Mouse (Mus musculus) heart, adult 18-20 months (tissue): ENCODE measurements around the gene Ybx3. TPM values are rescaled to one million over a fixed set of nuclear protein-coding genes. Genes with fewer than 3 reads are reported as not detected.
A peak's percentile ranks its signal among the peaks of the same experiment; 100 is the strongest.

Source experiments
- DNase-seq, 2 experiments: peaks; one replicate each; pipeline ENCODE4 v3.0.0; 2021 to 2022; ENCODE audit warnings: mixed read lengths in 1 of 2
- long read RNA-seq, 2 experiments: library from polyadenylated mRNA; stranded (forward); transcript quantifications; one replicate each; pipeline ENCODE4 v2.0.0; 2021
- total RNA-seq, 2 experiments: library from RNA; stranded (reverse); gene quantifications; 2 replicates each; pipeline ENCODE4 v1.2.3; 2021

Gene Ybx3
- total RNA-seq, result 100 to 1,000 TPM; 209 to 231 TPM
- long read RNA-seq, experiment 1, transcript Ybx3-201 (10 exons, 1,853 nt), result minor isoform, 39 of 323 reads
- long read RNA-seq, experiment 1, transcript Ybx3-202 (9 exons, 1,684 nt), result major isoform, 194 of 323 reads
- long read RNA-seq, experiment 1, partial matches to known transcripts, result 89 of 323 reads
- long read RNA-seq, experiment 1, other reads (novel, unspliced or antisense), result 0 of 323 reads
- long read RNA-seq, experiment 2, transcript Ybx3-201 (10 exons, 1,853 nt), result minor isoform, 19 of 279 reads
- long read RNA-seq, experiment 2, transcript Ybx3-202 (9 exons, 1,684 nt), result major isoform, 140 of 279 reads
- long read RNA-seq, experiment 2, partial matches to known transcripts, result 7 of 279 reads
- long read RNA-seq, experiment 2, other reads (novel, unspliced or antisense), result 112 of 279 reads

DNA sequence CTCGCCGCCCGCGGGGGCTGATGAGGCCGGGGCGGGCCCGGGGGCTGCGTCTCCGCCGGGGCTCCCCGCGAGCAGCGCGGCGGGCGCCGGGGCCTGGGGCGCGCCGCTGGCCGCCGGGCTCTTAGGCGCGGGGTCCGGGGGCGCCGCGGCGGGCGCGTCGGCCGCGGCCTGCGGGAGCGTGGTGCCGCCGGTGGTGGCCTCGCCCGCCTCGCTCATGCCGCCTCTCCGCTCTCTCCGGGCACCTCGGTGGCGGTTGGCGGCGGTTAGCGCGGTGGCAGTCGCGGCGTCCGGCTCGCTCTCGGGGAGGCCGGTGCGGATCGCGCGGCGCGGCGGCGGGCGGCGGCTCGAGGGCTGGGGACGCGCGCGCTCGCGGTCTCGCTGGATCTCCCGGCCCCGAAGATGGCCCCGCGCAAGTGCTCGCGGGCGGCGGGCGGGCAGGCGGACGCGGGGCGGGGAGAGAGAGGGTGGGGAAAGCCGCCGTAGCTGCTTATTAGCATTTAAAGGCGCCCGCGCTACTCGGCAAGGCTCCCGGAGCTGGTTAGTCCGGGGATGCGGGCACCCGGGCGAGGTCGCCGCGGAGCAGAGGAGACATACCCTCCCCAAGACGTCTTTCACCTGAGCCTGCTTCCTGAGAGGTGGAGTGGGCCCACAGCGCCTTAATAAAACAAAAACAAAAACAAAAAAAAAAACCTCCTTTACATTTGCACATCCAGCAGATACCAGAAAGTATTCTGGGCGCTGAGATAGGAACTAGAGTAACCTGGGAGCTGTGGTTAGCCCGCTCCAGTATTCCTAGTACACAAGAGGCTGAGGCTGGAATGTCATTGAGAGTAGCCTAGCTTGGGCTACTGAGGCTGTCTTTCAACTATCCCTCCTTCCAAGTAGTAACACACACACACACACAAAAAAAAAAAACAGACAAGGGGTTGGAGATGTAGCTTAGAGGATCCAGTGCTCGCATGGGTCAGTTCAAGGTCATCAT, at the start of gene Ybx3:
Gene Ybx3, minus strand, starts transcription at position 437 of the 982 bp plus-strand sequence.
- DNase-seq, result peak; percentile 90 to 93

DNA sequence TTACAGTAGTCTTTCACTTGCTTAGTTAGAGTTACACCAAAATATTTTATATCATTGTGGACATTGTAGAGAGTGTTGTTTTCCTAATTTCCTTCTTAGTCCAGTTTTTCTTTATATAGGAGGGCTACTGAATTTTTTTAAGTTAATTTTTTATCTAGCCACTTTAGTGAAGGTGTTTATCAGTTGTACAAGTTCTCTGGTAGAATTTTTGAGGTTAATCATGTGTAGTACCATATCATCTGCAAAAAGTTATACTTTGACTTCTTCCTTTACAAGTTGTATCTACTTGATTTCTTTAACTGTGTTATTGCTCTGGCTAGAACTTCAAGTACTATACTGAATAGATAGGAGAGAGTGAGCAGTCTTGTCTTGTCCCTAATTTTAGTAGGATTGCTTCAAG, 48.4 kb upstream of the Ybx3 start:
- no peak for DNase-seq

DNA sequence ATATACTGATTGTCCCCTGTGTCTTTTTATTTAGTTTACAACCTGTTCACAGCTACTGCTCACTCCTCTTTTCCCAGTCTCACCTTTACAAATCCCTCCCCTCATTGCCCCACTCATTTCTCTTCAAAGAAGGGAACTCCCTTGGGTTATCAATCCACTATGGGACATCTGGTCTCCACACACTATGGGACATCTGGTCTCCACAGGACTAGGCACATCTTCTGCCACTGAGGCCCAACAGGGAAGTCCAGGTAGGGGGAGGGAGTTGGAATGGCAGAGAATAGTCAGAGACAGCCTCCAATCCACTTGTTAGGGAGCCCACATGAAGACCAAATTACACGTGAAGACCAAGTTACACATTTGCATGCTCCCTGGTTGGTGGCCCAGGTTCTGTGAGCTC, 45.8 kb upstream of the Ybx3 start:
- no peak for DNase-seq

DNA sequence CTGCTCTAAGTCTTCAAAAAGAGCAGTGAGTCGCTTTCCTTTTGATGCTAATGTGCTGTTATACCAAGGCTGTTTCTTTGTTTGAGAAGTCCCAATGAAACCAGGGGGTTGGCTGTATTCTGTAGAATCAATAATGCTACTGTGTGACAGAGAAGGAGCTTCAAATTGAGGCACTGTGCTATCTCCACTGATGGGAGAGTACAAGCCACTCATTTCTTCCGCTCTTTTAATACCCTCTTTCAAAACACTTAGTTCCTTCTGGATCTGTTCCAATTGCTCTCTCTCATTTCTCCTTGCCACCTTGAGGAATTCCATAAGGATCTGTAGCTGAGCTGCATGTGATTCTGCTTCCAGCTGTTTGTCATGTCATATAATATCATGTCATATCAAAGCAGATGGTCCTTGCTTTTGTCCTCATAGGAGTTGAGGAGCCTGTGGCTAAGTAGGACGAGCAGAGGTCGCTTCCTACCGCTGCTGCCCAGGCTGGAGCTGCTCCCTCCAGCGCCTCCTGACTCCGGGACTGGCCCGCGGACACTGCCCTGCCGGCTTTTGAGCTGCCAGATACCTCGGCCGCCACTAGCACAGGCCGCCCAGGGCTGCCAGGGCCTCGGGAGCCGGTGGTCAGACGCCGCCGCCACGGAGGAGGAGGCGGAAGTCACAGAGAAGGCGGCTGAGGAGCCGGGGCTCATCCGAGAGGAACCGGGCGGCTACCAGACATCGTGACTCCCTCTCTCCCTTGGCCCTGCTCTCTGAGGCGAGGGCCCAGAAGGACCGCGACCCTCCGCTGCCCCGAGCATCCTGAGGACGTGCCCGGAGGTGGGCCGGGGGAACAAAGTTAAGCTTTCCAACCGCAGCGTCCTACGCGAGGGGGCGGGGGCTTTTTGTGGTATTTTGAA, 45.1 kb upstream of the Ybx3 start:
- DNase-seq, result peak in 1 of 2 experiments; percentile 6

DNA sequence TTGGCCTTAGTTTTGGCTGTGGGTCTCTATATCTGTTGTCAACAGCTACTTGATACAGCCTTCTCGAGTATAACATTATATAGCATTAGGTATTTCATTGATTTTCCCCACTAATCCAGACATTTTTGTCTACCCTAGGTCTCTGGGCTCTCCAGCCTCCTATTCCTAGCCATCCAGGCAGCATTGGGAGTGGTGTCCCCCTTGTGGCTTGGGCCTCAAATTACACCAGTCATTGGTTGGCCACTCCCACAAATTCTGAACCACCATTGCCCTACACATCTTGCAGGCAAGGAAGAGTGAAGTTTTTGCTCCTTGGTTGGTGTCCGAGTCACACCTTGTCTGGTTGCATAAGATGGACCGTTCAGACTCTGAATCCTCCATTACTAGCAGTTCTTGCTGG, 33.3 kb upstream of the Ybx3 start:
- peak; percentile 21 to 47 for DNase-seq

DNA sequence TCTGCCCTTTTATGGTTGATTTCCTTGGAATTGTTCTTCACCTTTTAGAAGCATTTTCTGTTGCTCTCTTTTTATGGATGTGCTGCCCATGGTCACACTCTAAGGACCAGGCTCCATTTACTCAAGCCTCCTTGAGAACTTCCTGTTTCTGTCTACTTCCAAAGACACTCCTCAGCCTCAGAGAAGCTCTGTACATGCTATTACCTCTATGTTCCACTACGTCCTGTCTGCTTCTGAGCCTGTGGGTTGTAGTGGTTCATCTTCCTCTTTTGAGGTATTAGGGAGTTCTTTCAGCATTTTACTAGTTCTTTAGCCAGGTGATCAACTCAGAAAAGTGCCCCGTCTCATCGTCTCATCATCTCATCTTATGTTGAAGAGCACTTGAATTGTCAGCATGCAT, 31.3 kb upstream of the Ybx3 start:
- no peak for DNase-seq

DNA sequence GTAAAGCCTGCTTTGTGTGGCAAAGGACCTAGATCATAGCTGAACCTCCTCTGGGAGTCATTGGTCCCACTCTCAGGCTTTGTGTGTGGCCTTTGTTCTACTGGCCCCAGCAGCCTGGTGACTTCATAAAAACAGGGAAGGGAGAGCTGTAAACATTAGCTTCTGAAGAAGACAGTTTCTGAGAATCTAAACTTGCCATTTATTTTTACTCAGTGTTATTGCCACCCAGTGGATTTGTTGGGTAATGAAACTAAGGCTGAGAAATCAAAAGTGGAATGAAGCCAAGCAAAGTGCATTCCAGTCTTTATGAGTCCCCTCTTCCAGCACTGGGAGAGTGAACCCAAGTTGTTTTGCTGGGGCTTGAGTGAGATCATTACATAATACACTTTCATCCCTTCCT, 30.5 kb upstream of the Ybx3 start:
- peak; percentile 63 to 76 for DNase-seq

DNA sequence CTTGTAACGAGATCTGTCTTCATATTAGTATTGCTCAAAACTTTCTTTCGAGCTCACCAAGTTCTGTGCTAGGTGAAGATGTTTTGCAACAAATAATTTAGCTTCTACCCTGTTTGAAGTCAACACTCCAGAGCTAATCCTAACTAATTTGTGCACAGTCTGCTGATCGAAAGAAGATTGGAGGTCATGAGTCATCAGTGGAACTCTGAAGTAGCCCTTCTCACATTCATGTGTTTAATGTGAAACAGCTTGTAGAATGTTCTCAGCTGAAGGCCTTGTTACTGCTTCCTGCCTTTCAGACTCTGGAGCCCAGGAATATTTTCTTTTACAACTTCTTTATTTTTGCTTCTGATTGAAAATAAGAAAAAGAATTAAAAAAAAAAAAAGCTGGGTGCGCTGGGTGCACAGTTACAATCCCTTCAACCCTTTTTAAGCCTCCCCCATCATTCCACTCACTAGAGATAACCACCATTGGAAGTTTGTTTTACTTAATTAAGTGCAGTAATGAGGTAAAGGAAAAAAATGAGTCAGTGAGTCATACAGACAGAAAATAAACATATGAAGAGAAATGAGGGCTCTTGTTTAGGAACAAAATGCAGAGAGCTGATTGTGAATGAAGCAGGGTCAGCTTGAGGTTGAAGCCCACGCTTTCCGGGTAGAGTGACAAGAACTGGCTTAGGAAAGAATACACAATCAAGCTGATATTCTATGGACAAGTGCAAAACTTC, 23.0 kb upstream of the Ybx3 start:
- DNase-seq, result no peak

DNA sequence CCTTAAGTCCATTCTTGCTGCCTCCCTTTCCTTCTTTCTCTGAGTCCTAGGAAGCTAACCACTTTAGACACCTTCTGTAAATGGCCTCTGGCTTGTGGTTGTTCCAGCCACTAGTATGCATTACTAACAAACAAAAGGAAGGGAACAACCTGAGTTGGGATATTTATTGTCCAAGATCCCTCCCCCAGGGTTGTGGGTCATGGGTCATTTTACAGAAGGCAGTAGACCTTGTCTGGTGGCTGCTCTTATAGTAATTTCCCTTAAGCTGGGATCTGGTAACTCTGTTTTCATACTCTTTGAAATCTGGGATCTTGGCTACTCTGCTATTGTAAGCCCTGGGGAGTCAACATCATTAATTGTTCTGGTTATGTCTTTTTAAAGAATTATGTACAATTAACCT, 18.7 kb upstream of the Ybx3 start:
- DNase-seq, result no peak

DNA sequence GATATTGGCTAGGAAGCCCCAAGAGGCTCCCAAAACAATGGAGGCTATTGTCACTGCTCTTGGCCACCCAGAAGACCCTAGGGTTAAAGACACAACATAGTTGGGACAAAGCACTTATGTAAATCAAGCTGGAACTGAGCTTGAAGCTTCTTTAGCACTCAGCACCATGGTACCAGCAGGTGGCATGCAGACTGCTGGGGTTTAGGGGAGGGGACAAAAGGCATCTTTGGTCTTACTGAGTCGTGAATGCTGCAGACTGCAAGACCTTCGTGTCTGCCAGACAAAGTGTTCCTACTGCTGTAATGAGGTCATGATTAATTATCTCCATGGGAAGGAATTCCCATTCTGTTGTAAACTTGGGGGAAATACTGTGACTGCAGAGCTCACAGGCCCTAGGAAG, 17.6 kb upstream of the Ybx3 start:
- no peak for DNase-seq

DNA sequence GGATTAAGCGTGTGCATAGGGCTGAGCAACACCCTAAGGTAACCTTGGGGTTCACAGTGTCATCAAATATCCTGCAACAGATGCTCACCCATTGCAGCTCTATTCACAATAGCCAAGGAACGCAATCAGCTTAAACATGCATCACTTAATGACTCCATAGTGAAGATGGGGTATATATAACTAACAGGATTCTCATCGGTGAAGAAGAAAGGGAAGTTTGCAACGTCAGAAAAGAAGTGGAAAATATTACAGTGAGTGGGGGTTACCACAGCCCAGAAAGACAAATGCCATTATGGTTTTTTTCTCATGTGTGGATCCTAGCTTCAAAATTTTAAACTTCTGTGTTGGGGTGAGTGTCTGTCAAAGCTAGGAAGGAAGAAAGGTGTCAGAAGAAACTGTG, 16.9 kb upstream of the Ybx3 start:
- no peak for DNase-seq

DNA sequence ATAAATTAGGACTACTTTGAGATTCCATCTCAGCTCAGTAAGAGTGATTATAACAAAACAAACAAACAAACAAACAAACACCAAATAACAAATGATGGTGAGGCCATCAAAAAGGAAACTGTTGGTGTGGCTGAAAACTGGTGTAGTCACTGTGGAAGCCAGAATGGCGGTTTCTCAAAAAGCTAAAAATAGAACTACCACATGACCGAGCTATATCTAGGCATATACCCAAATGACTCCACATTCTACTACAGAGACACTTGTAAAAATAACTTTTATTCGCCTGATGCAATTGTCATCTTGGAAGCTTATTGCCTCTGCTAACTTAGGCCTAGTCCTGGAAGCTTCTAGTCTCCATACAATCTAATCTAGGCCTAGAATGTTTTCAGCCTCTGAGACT, 16.0 kb upstream of the Ybx3 start:
- no peak for DNase-seq

DNA sequence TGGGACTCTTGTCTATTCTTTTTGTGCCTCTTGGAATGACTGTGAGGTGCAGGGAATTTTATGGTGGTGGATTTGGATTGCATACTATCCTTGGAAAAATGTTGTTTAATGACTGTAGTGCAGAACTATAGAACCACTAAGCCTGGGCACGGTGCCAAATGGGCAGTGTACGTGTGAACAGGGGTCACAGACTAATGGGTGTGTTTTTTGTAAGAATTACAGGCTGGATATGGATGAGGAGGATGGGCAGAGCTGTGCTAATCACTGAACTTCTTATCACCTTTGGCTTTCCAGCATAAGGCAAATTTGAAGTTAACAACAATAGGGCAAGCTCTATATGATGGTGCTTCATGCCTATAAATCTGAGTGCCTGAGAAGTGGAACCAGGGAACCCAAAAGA, 14.8 kb upstream of the Ybx3 start:
- DNase-seq, result no peak

DNA sequence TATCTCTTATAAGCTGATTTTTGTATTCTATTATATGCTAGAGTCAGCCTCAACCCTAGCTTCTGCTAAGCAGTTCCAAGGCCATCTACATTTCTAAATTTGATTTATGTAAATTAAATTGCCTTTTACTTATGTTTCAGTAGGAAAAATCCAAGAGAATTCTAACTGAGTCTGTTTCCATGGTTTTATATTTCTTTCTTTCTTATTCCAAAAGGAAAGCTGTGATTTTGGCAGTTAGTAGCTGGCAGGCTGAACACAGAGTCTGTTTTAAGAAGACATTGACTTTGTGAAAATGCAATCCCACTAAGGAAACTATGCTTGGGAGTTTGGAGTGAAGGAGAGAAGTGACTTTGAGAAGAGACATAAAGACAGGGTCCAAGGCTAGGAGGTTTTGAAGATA, 14.3 kb upstream of the Ybx3 start:
- no peak for DNase-seq

DNA sequence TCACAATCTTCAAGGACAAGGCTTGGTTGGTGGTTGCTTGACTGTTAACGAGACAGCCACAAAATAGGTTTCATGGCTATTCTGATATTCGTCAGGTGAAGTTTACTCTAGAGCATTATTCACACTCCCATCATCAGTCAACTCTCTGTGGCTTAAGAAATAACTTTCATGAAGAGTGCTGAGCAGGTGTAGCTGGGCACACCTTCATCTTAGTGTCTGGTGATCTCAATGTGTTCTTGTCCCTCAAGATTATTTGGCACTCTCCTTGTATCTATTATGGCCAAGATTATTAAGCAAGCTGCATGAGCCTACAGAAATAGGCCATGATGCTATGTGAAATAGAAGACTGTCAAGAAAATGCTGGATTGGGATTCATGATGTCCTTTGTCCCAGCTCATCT, 13.0 kb upstream of the Ybx3 start:
- DNase-seq, result no peak

DNA sequence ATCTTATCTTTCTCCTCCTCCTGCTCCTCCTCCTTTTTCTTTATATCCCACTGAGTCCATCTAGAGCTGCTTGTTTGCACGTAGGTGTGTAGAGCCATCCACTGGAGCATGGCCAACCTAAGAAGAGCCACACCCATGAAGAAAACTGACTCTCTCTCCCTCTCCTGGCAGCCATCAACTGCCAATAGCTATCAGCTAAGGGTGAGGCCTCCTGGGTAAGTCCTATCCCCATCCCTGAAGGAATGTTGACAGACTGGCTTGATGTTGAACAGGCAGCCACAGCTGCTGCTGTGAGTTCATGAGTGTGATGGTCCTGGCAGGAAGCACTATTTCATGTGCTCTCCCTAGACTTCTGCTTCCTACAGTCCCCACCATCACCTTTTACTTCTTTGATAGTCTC, 8.4 kb upstream of the Ybx3 start:
- no peak for DNase-seq

DNA sequence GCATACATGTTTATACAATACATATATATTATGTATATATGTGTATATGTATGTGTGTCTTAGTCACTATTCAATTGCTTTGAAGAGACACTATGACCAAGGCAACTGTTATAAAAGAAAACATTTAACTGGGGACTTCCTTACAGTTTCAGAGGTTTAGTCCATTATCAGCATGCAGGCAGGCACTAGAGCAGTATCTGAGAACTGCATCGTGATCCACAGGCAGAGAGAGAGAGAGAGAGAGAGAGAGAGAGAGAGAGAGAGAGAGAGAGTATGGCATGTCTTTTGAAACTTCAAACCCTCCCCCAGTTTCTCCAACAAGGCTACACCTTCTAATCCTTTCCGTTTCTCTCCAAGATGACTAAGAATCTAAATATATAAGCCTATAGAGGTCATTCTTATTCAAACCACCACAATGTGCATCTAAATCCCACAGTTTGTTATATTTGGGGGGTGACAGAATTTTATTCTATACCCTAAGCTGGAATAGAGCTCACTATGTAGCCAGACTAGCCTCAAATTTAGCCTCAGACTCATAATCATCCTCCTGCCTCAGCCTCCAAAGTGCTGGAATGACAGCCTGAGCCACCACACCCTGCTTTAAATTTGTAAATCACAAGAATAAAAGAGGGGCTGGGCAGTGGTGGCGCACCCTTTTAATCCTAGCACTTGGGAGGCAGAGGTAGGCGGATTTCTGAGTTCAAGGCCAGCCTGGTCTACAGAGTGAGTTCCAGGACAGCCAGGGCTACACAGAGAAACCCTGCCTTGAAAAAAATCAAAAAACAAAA, 5.8 kb upstream of the Ybx3 start:
- no peak for DNase-seq

DNA sequence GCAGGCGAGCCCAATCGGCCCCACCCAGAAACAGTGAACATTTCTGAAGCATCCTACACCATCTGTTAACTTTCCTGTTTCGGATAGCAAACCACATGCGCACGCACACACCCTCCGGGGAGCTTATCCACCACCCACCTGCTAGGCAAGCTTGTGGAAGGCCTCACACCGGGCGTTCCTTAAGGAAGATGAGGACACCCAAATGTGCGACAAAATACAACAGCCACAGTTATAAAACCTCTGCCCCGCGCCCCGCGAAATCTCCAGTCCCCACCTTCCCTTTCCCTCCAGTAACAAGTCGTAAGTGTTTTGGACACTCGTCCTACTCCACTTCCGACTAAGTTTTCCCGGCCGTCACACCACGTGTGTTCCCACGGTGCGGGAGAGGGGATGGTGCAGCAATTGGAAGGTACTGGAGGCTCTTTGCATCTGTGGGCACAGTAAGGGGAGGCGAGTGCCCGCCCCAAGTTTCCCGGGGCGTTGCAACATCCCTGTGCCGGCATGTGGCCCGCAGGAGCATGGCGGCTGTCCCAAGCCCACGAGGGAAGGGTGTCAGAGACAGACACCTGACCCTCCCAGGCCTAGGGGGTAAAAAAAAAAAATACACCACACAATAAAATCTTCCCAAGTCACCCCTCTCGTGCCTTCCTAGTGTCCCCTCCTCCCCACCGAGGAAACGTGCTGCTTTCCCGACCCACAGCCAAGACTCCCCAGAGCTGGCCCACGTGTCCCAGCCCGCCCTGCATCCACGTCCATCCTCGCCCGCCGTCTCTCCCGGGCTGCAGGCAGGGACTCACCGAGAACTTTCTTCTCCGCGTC, 846 bp downstream of the Ybx3 start:
- DNase-seq, result peak; percentile 74 to 80

DNA sequence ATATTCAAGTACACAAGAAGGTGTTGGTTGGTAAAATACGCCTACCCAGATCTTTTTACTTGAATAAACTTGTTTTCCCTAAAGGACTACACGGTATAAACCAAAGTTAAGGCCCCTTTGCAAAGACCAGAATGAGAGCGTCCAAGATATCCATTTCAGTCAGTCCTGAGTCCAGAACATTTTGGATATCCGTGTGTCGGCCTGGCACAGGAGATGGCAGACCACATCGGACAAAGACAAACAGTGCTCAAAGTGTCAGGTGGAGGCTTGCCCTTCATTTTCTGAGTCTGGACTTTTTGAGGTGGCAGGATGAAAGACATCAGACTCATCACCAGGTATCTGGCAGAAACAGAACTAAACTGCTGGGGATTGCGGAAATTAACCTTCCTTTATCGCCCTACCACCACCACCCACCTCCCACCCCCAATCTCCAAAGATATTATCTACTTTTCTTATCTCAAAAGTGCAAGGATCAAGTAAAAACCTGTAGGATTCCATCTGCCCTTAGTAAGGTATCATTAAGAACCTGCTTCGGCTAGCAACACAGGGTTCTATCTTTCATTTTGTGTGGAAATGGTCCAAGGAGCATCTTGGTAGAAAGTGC, 1.8 kb downstream of the Ybx3 start:
- DNase-seq, result no peak
